Mouse (Mus musculus) liver, embryonic 15.5 days (tissue): ENCODE results near the gene Ralgapa1. TPM values are rescaled to one million over a fixed set of nuclear protein-coding genes. Genes with fewer than 3 reads are reported as not detected.

Experiments used
- ATAC-seq: fragments of 200-750 bp; cut with Nextera tagmentation; 2 replicates; pipeline ENCODE4 v1.8.0; 2017; ENCODE audit warnings: moderate number of reproducible peaks, mild to moderate bottlenecking, moderate library complexity; ENCODE audit not compliant: insufficient read depth
- H3K27ac ChIP-seq: fragments of 300-500 bp; sonication (generic); replicated peaks from 2 replicates; pipeline ENCODE4 v1.5.1; 2015; ENCODE audit warnings: mild to moderate bottlenecking, inconsistent platforms
- H3K27me3 ChIP-seq: fragments of 300-500 bp; sonication (generic); 2 replicates; pipeline ENCODE4 v1.6.1; 2015; ENCODE audit warnings: mild to moderate bottlenecking, inconsistent platforms
- H3K36me3 ChIP-seq: fragments of 300-500 bp; sonication (generic); replicated peaks from 2 replicates; pipeline ENCODE4 v1.6.1; 2015; ENCODE audit warnings: moderate library complexity, mild to moderate bottlenecking, inconsistent platforms
- H3K4me1 ChIP-seq: fragments of 300-500 bp; sonication (generic); replicated peaks from 2 replicates; pipeline ENCODE4 v1.6.1; 2015; ENCODE audit warnings: inconsistent platforms
- H3K4me2 ChIP-seq: fragments of 300-500 bp; sonication (generic); 2 replicates; pipeline ENCODE4 v1.6.1; 2015; ENCODE audit warnings: moderate library complexity, mild to moderate bottlenecking, inconsistent platforms
- H3K4me3 ChIP-seq: fragments of 300-500 bp; sonication (generic); replicated peaks from 2 replicates; pipeline ENCODE4 v1.5.1; 2015; ENCODE audit warnings: mild to moderate bottlenecking, inconsistent platforms
- H3K9ac ChIP-seq: fragments of 300-500 bp; sonication (generic); 2 replicates; pipeline ENCODE4 v1.6.1; 2015; ENCODE audit warnings: moderate library complexity, mild to moderate bottlenecking, inconsistent platforms
- H3K9me3 ChIP-seq: fragments of 300-500 bp; sonication (generic); replicated peaks from 2 replicates; pipeline ENCODE4 v1.6.1; 2016; ENCODE audit warnings: inconsistent platforms
- WGBS: fragments of 180-500 bp; shearing (Covaris S2); methylation state at CpG from one replicate; pipeline ENCODE4 v1.1.7; 2015; ENCODE audit warnings: mixed read lengths; ENCODE audit not compliant: insufficient replicate concordance; 5-methylcytosine and 5-hydroxymethylcytosine counted together
- polyA plus RNA-seq: library from polyadenylated mRNA; unstranded; fragments of >200 nt; fragmentation: Nextera tagmentation; extraction: Ambion mirVana; gene quantifications from 2 replicates; pipeline ENCODE4 v1.2.1, GENCODE M21; 2015

The Ralgapa1 gene
- polyA plus RNA-seq, 1 experiment from 2014 or later, result 3.2 TPM

- Histone ChIP-seq H3K27me3 (no peaks in the 10 kb centered on the region), H3K4me1 (peaks cover 18% of the 10 kb centered on the region), H3K9me3 (no peaks in the 10 kb centered on the region), H3K27ac (peak overlapping the region; percentile 81), H3K9ac (peak overlapping the region; percentile 48), H3K4me2 (peak overlapping the region; percentile 76), H3K36me3 (no peaks in the 10 kb centered on the region; the same call in 1 of the 2 replicates), H3K4me3 (peak overlapping the region; percentile 70)
- under 1% methylated on average over 6 of the region's 6 CpGs for WGBS
- ATAC-seq, result no peak
Measured at GRCm38 (mm10) chr12:55835857-55836198, 14.9 kb upstream of the Ralgapa1 start.

- WGBS, result 82% methylated on average over 8 of the region's 8 CpGs
- no peaks in the 10 kb centered on the region for H3K36me3 ChIP-seq
- no peaks in the 10 kb centered on the region for H3K9me3 ChIP-seq
- H3K4me2 ChIP-seq, result no peak overlapping the region
- H3K27ac ChIP-seq, result no peak overlapping the region
- no peak for ATAC-seq
- no peak overlapping the region for H3K9ac ChIP-seq
- H3K4me1 ChIP-seq, result peaks cover 18% of the 10 kb centered on the region
- no peaks in the 10 kb centered on the region for H3K27me3 ChIP-seq
- H3K4me3 ChIP-seq, result no peak overlapping the region
Measured at GRCm38 (mm10) chr12:55834891-55835290, 13.9 kb upstream of the Ralgapa1 start.

GRCm38 (mm10) chr12:55833906-55834625 is 13.1 kb upstream of the Ralgapa1 start:
- Histone ChIP-seq H3K27me3 (no peaks in the 10 kb centered on the region), H3K36me3 (no peaks in the 10 kb centered on the region), H3K4me3 (no peak overlapping the region), H3K4me2 (no peak overlapping the region), H3K4me1 (peaks cover 18% of the 10 kb centered on the region), H3K27ac (no peak overlapping the region), H3K9ac (no peak overlapping the region), H3K9me3 (no peaks in the 10 kb centered on the region)
- no peak for ATAC-seq
- 53% methylated on average over 9 of the region's 9 CpGs for WGBS

GRCm38 (mm10) chr12:55832961-55833360 is 12.0 kb upstream of the Ralgapa1 start:
- no peak overlapping the region for H3K4me3 ChIP-seq
- no peaks in the 10 kb centered on the region for H3K36me3 ChIP-seq
- H3K4me2 ChIP-seq, result no peak overlapping the region
- no peak overlapping the region for H3K27ac ChIP-seq
- H3K4me1 ChIP-seq, result peaks cover 13% of the 10 kb centered on the region
- no peak overlapping the region for H3K9ac ChIP-seq
- H3K27me3 ChIP-seq, result no peaks in the 10 kb centered on the region
- H3K9me3 ChIP-seq, result no peaks in the 10 kb centered on the region
- ATAC-seq, result no peak

- Histone ChIP-seq H3K9ac (no peak overlapping the region), H3K36me3 (no peaks in the 10 kb centered on the region), H3K27me3 (no peaks in the 10 kb centered on the region), H3K9me3 (no peaks in the 10 kb centered on the region), H3K4me3 (no peak overlapping the region), H3K27ac (no peak overlapping the region), H3K4me2 (no peak overlapping the region), H3K4me1 (0 out of 2 replicates have a peak, but pooled peaks cover 3% of the 10 kb centered on the region)
- 19% methylated on average over 2 of the region's 2 CpGs for WGBS
- no peak for ATAC-seq
Measured at GRCm38 (mm10) chr12:55831101-55831500, 10.1 kb upstream of the Ralgapa1 start.

GRCm38 (mm10) chr12:55825537-55825936 is 4.6 kb upstream of the Ralgapa1 start:
- Histone ChIP-seq H3K9ac (no peak overlapping the region), H3K4me1 (peaks cover 7% of the 10 kb centered on the region), H3K36me3 (no peaks in the 10 kb centered on the region), H3K27me3 (no peaks in the 10 kb centered on the region), H3K9me3 (no peaks in the 10 kb centered on the region), H3K4me3 (no peak overlapping the region), H3K4me2 (no peak overlapping the region), H3K27ac (no peak overlapping the region)
- no peak for ATAC-seq
- WGBS, result 64% methylated on average over 2 of the region's 2 CpGs

GRCm38 (mm10) chr12:55824027-55824426 is 3.1 kb upstream of the Ralgapa1 start:
- Histone ChIP-seq H3K27me3 (no peaks in the 10 kb centered on the region), H3K4me3 (no peak overlapping the region), H3K9me3 (no peaks in the 10 kb centered on the region), H3K36me3 (no peaks in the 10 kb centered on the region), H3K9ac (no peak overlapping the region), H3K4me1 (peaks cover 15% of the 10 kb centered on the region), H3K4me2 (no peak overlapping the region), H3K27ac (no peak overlapping the region)
- 66% methylated on average over 6 of the region's 6 CpGs for WGBS
- ATAC-seq, result no peak

- WGBS, result under 1% methylated on average over 35 of the region's 35 CpGs
- H3K4me1 ChIP-seq, result peaks cover 15% of the 10 kb centered on the region
- peak; percentile 61 for ATAC-seq
- peak overlapping the region; percentile 88 for H3K9ac ChIP-seq
- H3K4me3 ChIP-seq, result peak overlapping the region; percentile 92
- H3K27ac ChIP-seq, result peak overlapping the region; percentile 87
- H3K36me3 ChIP-seq, result no peaks in the 10 kb centered on the region
- peak overlapping the region; percentile 95 for H3K4me2 ChIP-seq
- H3K27me3 ChIP-seq, result no peaks in the 10 kb centered on the region
- H3K9me3 ChIP-seq, result no peaks in the 10 kb centered on the region
Measured at GRCm38 (mm10) chr12:55820119-55820660, 777 bp downstream of the Ralgapa1 start.

- ATAC-seq, result no peak
- Histone ChIP-seq H3K4me3 (no peak overlapping the region), H3K4me1 (peaks cover 15% of the 10 kb centered on the region), H3K4me2 (no peak overlapping the region), H3K36me3 (no peaks in the 10 kb centered on the region), H3K9ac (no peak overlapping the region), H3K9me3 (no peaks in the 10 kb centered on the region), H3K27me3 (no peaks in the 10 kb centered on the region), H3K27ac (no peak overlapping the region)
- WGBS, result 84% methylated on average over 5 of the region's 5 CpGs
Measured at GRCm38 (mm10) chr12:55816488-55816887, 4.5 kb downstream of the Ralgapa1 start.

GRCm38 (mm10) chr12:55805035-55805434 is 15.9 kb downstream of the Ralgapa1 start:
- H3K9me3 ChIP-seq, result no peaks in the 10 kb centered on the region
- no peaks in the 10 kb centered on the region for H3K27me3 ChIP-seq
- no peak for ATAC-seq
- 67% methylated on average over 3 of the region's 3 CpGs for WGBS
- H3K4me2 ChIP-seq, result no peak overlapping the region
- no peak overlapping the region for H3K9ac ChIP-seq
- no peaks in the 10 kb centered on the region for H3K36me3 ChIP-seq
- no peak overlapping the region for H3K27ac ChIP-seq
- H3K4me3 ChIP-seq, result no peak overlapping the region
- H3K4me1 ChIP-seq, result peaks cover 3% of the 10 kb centered on the region

- Histone ChIP-seq H3K27me3 (no peaks in the 10 kb centered on the region), H3K4me1 (peaks cover 10% of the 10 kb centered on the region), H3K9me3 (no peaks in the 10 kb centered on the region), H3K4me2 (no peak overlapping the region), H3K9ac (no peak overlapping the region), H3K36me3 (no peaks in the 10 kb centered on the region), H3K27ac (no peak overlapping the region), H3K4me3 (no peak overlapping the region)
- WGBS, result 62% methylated on average over 4 of the region's 4 CpGs
- ATAC-seq, result no peak
Measured at GRCm38 (mm10) chr12:55801131-55801530, 19.8 kb downstream of the Ralgapa1 start.

- no peak; the same call in 1 of the 2 replicates for ATAC-seq
- no peak overlapping the region for H3K27ac ChIP-seq
- no peaks in the 10 kb centered on the region for H3K27me3 ChIP-seq
- peaks cover 10% of the 10 kb centered on the region for H3K4me1 ChIP-seq
- peak overlapping the region; percentile 8; the same call in 1 of the 2 replicates for H3K4me2 ChIP-seq
- no peaks in the 10 kb centered on the region for H3K36me3 ChIP-seq
- WGBS, result 44% methylated on average over 5 of the region's 5 CpGs
- no peak overlapping the region for H3K4me3 ChIP-seq
- H3K9me3 ChIP-seq, result no peaks in the 10 kb centered on the region
- H3K9ac ChIP-seq, result no peak overlapping the region
Measured at GRCm38 (mm10) chr12:55800144-55800543, 20.8 kb downstream of the Ralgapa1 start.
